Mouse (Mus musculus) lung, adult 2 months (tissue): ENCODE data around the gene Sox13. TPM values are rescaled to one million over a fixed set of nuclear protein-coding genes. Genes with fewer than 3 reads are reported as not detected.

Source experiments
- DNase-seq: peaks from one replicate; pipeline ENCODE4 v3.0.0; 2022
- H3K4me1 ChIP-seq: fragments of 200-500 bp; 2 replicates; pipeline ENCODE4 v1.6.1; 2011; ENCODE audit warnings: low read length; ENCODE audit not compliant: control insufficient read depth, insufficient read depth
- H3K4me3 ChIP-seq: fragments of 200-500 bp; replicated peaks from 2 replicates; pipeline ENCODE3; 2011; ENCODE audit warnings: low read depth, mild to moderate bottlenecking, control low read depth, low read length; ENCODE audit errors: extremely low read depth
- CTCF ChIP-seq: fragments of 200-500 bp; IDR thresholded peaks from 2 replicates; pipeline ENCODE4 v1.5.1; 2011; ENCODE audit warnings: mild to moderate bottlenecking, low read length, control low read depth; ENCODE audit not compliant: insufficient read depth
- POLR2A ChIP-seq: fragments of 200-500 bp; IDR thresholded peaks from 2 replicates; pipeline ENCODE4 v1.6.1; 2011; ENCODE audit warnings: low read depth, mild to moderate bottlenecking, control low read depth, low read length, borderline replicate concordance; ENCODE audit errors: extremely low read depth
- WGBS: fragments of 180-500 bp; shearing (Covaris S2); methylation state at CpG from one replicate; pipeline ENCODE4 v1.1.7; 2018; 5-methylcytosine and 5-hydroxymethylcytosine counted together
- polyA plus RNA-seq: library from polyadenylated mRNA; depleted of rRNA; stranded (reverse); fragments of >200 nt; gene quantifications from 2 replicates; pipeline ENCODE4 v1.2.3, GENCODE M21; 2012

Gene Sox13
- polyA plus RNA-seq, 1 experiment: 134 TPM

GRCm38 (mm10) chr1:133419178-133419834 lies 4.9 kb downstream of the Sox13 start:
- TF ChIP-seq POLR2A (no peak), CTCF (no peak)
- Histone ChIP-seq H3K4me3 (peak overlapping the region; percentile 7), H3K4me1 (peaks cover 48% of the 10 kb centered on the region)
- 47% methylated on average over 3 of the region's 3 CpGs for WGBS
- DNase-seq: peak; percentile 12

- TF ChIP-seq POLR2A: 0 out of 2 replicates have a peak, but pooled peaks have one; percentile 21
- TF ChIP-seq CTCF: no peak
- H3K4me3 ChIP-seq: peak overlapping the region; percentile 57
- H3K4me1 ChIP-seq: peaks cover 54% of the 10 kb centered on the region
- 4% methylated on average over 28 of the region's 28 CpGs for WGBS
- DNase-seq: peak; percentile 90
Measured at GRCm38 (mm10) chr1:133418164-133418800, 5.9 kb downstream of the Sox13 start.

DNA sequence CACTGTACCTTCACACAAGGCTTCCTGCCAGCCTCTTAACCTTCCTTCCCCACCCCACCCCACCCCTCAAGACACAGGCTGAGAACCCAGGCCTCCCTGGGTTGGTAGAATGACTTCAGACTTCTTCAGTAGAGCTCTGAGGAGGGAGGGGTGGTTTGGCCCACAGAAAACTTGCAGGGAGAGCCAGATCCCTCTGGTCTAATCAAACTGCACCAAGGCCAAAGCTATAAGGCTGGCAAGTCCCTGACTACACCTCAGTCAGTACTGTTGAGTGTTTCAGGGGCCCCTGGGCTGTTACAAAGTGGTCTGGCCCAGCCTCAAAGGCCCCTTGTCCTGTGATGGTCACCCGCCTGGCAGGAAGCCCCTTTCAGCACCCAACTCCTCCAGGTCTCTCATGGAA lies 6.6 kb downstream of the Sox13 start:
- WGBS: 36% methylated on average over 1 of the region's 1 CpGs
- Histone ChIP-seq H3K4me1 (peaks cover 59% of the 10 kb centered on the region), H3K4me3 (no peak overlapping the region)
- peak; percentile 27 for DNase-seq
- TF ChIP-seq POLR2A (no peak), CTCF (no peak)

GRCm38 (mm10) chr1:133417113-133417512 lies 7.1 kb downstream of the Sox13 start:
- DNase-seq: peak; percentile 17
- WGBS: 48% methylated on average over 3 of the region's 3 CpGs
- TF ChIP-seq CTCF (no peak), POLR2A (no peak)
- Histone ChIP-seq H3K4me1 (peaks cover 63% of the 10 kb centered on the region), H3K4me3 (no peak overlapping the region)

- H3K4me3 ChIP-seq: no peak overlapping the region
- 42% methylated on average over 7 of the region's 7 CpGs for whole genome bisulfite sequencing
- peak; percentile 25 for DNase-seq
- H3K4me1 ChIP-seq: peaks cover 69% of the 10 kb centered on the region
- TF ChIP-seq CTCF: no peak
- TF ChIP-seq POLR2A: no peak
Measured at GRCm38 (mm10) chr1:133416472-133416871, 7.7 kb downstream of the Sox13 start.

DNA sequence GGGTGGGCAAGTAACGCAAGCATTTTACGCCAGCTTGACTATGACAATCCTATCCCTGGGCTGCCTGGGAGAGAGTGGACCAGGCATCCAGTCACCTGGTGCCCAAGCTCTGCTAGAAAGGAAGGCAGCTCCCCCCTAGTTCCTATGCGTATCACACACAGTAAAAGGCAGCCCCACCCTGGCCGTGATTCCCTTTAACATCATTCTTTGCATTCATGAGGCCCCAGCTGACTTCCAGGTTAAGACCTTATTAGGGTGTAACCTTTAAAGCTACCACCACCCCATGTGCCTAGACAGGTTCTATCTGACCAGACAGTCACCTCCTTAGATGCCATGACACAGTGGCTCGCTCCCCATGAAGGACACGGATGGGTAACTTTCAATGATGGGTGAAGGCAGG lies 8.7 kb downstream of the Sox13 start:
- no peak overlapping the region for H3K4me3 ChIP-seq
- WGBS: 50% methylated on average over 6 of the region's 6 CpGs
- H3K4me1 ChIP-seq: peaks cover 68% of the 10 kb centered on the region
- no peak for TF ChIP-seq POLR2A
- DNase-seq: no peak

DNA sequence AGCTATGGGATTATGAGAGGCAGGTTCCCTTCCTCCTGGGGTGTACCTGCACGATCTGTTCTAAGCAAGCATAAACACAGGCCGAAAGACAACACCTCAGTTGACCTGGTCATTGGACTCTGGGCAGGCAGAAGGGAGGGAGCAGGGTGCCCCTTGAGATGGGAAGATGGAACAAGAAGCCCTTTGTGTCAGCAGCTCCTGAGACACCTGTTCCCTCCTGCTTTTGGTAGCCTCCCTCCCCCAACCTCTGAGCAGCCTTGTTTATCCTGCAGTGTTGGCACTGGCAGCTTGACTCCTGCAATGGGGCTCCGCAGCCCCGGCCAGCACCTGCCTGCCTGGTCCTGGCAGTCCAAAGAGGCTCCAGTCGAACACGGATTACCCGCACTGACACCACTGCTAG lies 9.1 kb downstream of the Sox13 start:
- peaks cover 71% of the 10 kb centered on the region for H3K4me1 ChIP-seq

DNA sequence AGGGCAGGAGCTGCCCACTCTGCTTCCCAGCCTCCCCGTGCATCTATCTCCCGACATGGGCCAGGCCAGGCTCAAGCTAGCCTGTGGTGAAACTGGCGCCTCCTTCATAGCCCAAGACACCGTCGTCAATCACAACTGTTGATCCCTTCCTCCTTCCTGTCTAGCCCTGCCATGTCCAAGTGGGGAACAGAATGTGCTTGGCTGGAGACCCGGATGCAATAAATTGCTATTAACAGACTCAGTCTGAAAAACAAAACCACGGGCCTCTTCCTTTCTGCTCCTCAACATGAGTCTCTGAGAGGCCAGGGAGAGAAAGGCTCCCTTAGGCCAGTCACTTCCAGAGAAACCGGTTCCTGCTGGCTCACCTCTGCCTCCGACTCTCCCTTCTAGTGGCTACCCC lies 11.2 kb downstream of the Sox13 start:
- whole genome bisulfite sequencing: 28% methylated on average over 9 of the region's 9 CpGs
- Histone ChIP-seq H3K4me3 (no peak overlapping the region), H3K4me1 (peaks cover 68% of the 10 kb centered on the region)
- TF ChIP-seq CTCF: no peak
- no peak for TF ChIP-seq POLR2A
- no peak for DNase-seq

More for the DNA sequence above, 9.1 kb downstream of the Sox13 start:
- 47% methylated on average over 7 of the region's 7 CpGs for WGBS
- DNase-seq: no peak
- TF ChIP-seq CTCF: no peak
- no peak for TF ChIP-seq POLR2A
- no peak overlapping the region for H3K4me3 ChIP-seq

GRCm38 (mm10) chr1:133411506-133412147 lies 12.6 kb downstream of the Sox13 start:
- no peak overlapping the region for H3K4me3 ChIP-seq
- no peak for DNase-seq
- no peak for TF ChIP-seq CTCF
- TF ChIP-seq POLR2A: no peak
- H3K4me1 ChIP-seq: peaks cover 65% of the 10 kb centered on the region
- WGBS: 64% methylated on average over 8 of the region's 8 CpGs

GRCm38 (mm10) chr1:133409786-133410185 lies 14.4 kb downstream of the Sox13 start:
- DNase-seq: no peak
- WGBS: 68% methylated on average over 9 of the region's 9 CpGs
- no peak overlapping the region for H3K4me3 ChIP-seq
- peaks cover 58% of the 10 kb centered on the region for H3K4me1 ChIP-seq
- TF ChIP-seq POLR2A: no peak
- TF ChIP-seq CTCF: no peak
